Mouse (Mus musculus) megakaryocyte, embryonic 14.5 days (primary cell): ENCODE results near the gene Myo5c.

Experiments
- FLI1 ChIP-seq: IDR thresholded peaks from 2 replicates; pipeline ENCODE4 v1.6.1; 2012; ENCODE audit warnings: low read length, inconsistent platforms, mixed read lengths
- GATA1 ChIP-seq: IDR thresholded peaks from 3 replicates; pipeline ENCODE4 v1.6.1; 2012; ENCODE audit warnings: mixed read lengths, low read length, inconsistent platforms, borderline replicate concordance

- TF ChIP-seq GATA1 (no peak), FLI1 (no peak)
Observed at GRCm38 (mm10) chr9:75282179-75282578, 50.4 kb downstream of the Myo5c start.
